Mouse (Mus musculus): Measurements from ENCODE around the gene Dusp7. TPM values are rescaled to one million over a fixed set of nuclear protein-coding genes. Genes with fewer than 3 reads are reported as not detected.

Dusp7 gene
- polyA plus RNA-seq, 1 experiment from 2014 or later = 13.6 TPM

GRCm38 (mm10) chr9:106338462-106339172 lies 29.8 kb upstream of the Dusp7 start:
- POLR2A ChIA-PET = no interaction called here
- H3K27me3 ChIP-seq = no peaks in the 10 kb centered on the region
- in situ Hi-C loops (cut with MboI; ENCODE audit: low pct_unique_long_range_greater_than_20kb) = no loop called here
- no peak for TF ChIP-seq CTCF (IDR thresholded peaks at IDR 0.05)
- CTCF ChIA-PET = interaction anchor here (1.4 kb wide), 1 partner anchor 13 kb away, joined by 4 read pairs; no protein-coding TSS in a partner anchor
- DNase-seq (ENCODE audit: low read depth, low spot score) (no peak), ATAC-seq (peak; percentile 42)

DNA sequence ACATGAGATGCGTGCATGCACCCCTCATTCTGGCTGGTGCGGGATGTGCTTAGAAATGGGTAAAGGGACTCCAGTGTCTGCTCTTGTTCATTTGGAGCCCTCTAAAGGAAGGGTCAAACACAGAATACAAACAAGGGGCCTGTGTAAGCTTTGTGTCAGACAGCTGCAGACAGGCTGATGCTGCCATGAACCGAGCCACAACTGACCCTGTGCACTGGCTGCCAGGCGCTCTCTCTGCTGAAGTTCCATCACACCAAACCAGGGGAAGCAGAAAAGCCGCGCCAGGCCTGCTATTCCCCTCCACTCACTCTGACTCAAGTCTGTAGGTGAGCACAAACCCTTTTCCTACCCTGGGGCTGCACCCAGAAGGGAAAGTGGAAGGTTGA lies 29.3 kb upstream of the Dusp7 start:
- DNase-seq (ENCODE audit: low read depth, low spot score) (no peak), ATAC-seq (no peak)
- CTCF ChIA-PET = no interaction called here
- no peak for TF ChIP-seq CTCF (IDR thresholded peaks at IDR 0.05)
- POLR2A ChIA-PET = no interaction called here
- H3K27me3 ChIP-seq = no peaks in the 10 kb centered on the region
- in situ Hi-C loops (cut with MboI; ENCODE audit: low pct_unique_long_range_greater_than_20kb) = no loop called here

- DNase-seq (ENCODE audit: low read depth, low spot score) (no peak), ATAC-seq (no peak)
- no peaks in the 10 kb centered on the region for H3K27me3 ChIP-seq
- TF ChIP-seq CTCF (IDR thresholded peaks at IDR 0.05) = no peak
- in situ Hi-C loops (cut with MboI; ENCODE audit: low pct_unique_long_range_greater_than_20kb) = no loop called here
- ChIA-PET CTCF (no interaction called here), POLR2A (no interaction called here)
Observed at GRCm38 (mm10) chr9:106339730-106340129, 28.7 kb upstream of the Dusp7 start.

GRCm38 (mm10) chr9:106340501-106341312 lies 27.7 kb upstream of the Dusp7 start:
- DNase-seq (ENCODE audit: low read depth, low spot score) = no peak
- in situ Hi-C loops (cut with MboI; ENCODE audit: low pct_unique_long_range_greater_than_20kb) = no loop called here
- POLR2A ChIA-PET = no interaction called here
- H3K27me3 ChIP-seq = no peaks in the 10 kb centered on the region
- CTCF ChIA-PET = no interaction called here
- no peak for TF ChIP-seq CTCF (IDR thresholded peaks at IDR 0.05)
- ATAC-seq = no peak

DNA sequence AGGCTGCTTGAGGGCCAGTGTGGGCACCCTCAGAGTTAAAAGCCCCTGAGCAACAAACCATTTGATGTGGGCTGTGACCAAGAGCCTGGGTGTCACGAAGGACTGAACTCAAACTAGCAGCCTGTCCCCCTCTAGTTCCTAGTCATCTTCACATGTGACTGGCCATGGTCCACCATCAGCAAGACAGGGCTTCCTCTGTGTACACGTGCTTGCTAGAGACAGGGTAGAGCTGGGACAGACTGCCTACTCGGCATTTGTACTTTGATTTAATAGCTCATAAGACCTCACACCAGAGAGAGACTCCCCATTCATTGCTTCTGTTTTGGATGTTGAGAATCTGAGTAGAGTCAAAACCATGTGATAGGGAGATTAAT lies 27.1 kb upstream of the Dusp7 start:
- no peak for TF ChIP-seq CTCF (IDR thresholded peaks at IDR 0.05)
- in situ Hi-C loops (cut with MboI; ENCODE audit: low pct_unique_long_range_greater_than_20kb) = no loop called here
- no peak for ATAC-seq
- ChIA-PET CTCF (interaction anchor here (1.2 kb wide), 1 partner anchor 35 kb away, joined by 3 read pairs; no protein-coding TSS in a partner anchor), POLR2A (no interaction called here)
- no peaks in the 10 kb centered on the region for H3K27me3 ChIP-seq
- no peak for DNase-seq (ENCODE audit: low read depth, low spot score)

DNA sequence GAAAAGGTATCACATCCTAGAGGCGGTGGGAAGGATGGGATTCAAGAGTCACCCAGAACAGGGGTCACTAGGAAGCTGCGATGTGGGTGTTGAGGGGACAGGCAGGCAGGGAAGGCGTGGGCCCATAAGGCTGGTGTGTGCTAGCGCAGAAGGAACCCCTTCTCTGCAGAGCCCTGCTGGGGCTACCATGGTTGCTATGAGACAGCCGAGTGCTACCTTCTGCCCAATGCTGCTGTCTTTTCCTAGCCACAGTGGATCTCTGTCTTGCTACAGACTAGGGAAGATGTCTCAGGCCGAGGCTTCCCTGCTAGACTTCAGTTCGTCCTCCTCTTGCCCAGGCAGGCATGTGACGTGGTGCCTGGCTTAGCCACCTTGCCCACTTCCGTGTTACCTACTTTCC lies 25.9 kb upstream of the Dusp7 start:
- TF ChIP-seq CTCF (IDR thresholded peaks at IDR 0.05) = no peak
- in situ Hi-C loops (cut with MboI; ENCODE audit: low pct_unique_long_range_greater_than_20kb) = no loop called here
- DNase-seq (ENCODE audit: low read depth, low spot score) (no peak), ATAC-seq (no peak)
- ChIA-PET CTCF (interaction anchor here (1.2 kb wide), 1 partner anchor 36 kb away, joined by 3 read pairs; no protein-coding TSS in a partner anchor), POLR2A (no interaction called here)
- no peaks in the 10 kb centered on the region for H3K27me3 ChIP-seq

- TF ChIP-seq CTCF (IDR thresholded peaks at IDR 0.05) = no peak
- H3K27me3 ChIP-seq = no peaks in the 10 kb centered on the region
- DNase-seq (ENCODE audit: low read depth, low spot score) (no peak), ATAC-seq (peak; percentile 93)
- ChIA-PET POLR2A (no interaction called here), CTCF (interaction anchor here (1.7 kb wide), 1 partner anchor 76 kb away, joined by 5 read pairs; no protein-coding TSS in a partner anchor)
- in situ Hi-C loops (cut with MboI; ENCODE audit: low pct_unique_long_range_greater_than_20kb) = loop anchor here (5.0 kb wide), 1 partner anchor 38 kb away; no protein-coding TSS in a partner anchor
Observed at GRCm38 (mm10) chr9:106345167-106345566, 23.3 kb upstream of the Dusp7 start.

DNA sequence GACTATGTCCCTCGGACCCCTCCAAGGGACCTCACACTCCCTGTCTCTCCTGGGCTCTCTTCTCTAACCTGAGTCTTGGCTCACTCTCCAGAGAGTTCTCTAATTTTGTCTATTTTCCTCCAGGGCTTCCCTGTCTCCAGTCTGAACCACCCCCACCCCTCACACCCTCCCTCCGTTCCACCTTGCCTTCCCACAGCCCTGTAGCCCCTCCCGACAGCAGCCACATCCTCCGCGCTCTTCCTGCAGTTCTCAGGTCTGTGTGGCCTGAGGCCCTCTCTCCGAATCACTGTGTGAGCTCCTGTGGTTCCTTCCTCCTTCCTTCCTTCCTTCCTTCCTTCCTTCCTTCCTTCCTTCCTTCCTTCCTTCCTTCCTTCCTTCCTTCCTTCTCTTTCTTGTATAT lies 22.8 kb upstream of the Dusp7 start:
- in situ Hi-C loops (cut with MboI; ENCODE audit: low pct_unique_long_range_greater_than_20kb) = loop anchor here (5.0 kb wide), 1 partner anchor 38 kb away; no protein-coding TSS in a partner anchor

GRCm38 (mm10) chr9:106348281-106348680 lies 20.2 kb upstream of the Dusp7 start:
- in situ Hi-C loops (cut with MboI; ENCODE audit: low pct_unique_long_range_greater_than_20kb) = loop anchor here (5.0 kb wide), 1 partner anchor 41 kb away; no protein-coding TSS in a partner anchor
- H3K27me3 ChIP-seq = no peaks in the 10 kb centered on the region
- ATAC-seq (no peak), DNase-seq (ENCODE audit: low read depth, low spot score) (no peak)
- POLR2A ChIA-PET = no interaction called here
- TF ChIP-seq CTCF (IDR thresholded peaks at IDR 0.05) = no peak
- CTCF ChIA-PET = interaction anchor here (1.1 to 1.2 kb wide), 2 partner anchors 41 to 57 kb away, joined by 3 to 4 read pairs; no protein-coding TSS in a partner anchor

More for the DNA sequence above, 22.8 kb upstream of the Dusp7 start:
- no peak for TF ChIP-seq CTCF (IDR thresholded peaks at IDR 0.05)
- ChIA-PET POLR2A (no interaction called here), CTCF (interaction anchor here (1.7 kb wide), 1 partner anchor 76 kb away, joined by 5 read pairs; no protein-coding TSS in a partner anchor)
- H3K27me3 ChIP-seq = no peaks in the 10 kb centered on the region
- ATAC-seq = no peak
- no peak for DNase-seq (ENCODE audit: low read depth, low spot score)

DNA sequence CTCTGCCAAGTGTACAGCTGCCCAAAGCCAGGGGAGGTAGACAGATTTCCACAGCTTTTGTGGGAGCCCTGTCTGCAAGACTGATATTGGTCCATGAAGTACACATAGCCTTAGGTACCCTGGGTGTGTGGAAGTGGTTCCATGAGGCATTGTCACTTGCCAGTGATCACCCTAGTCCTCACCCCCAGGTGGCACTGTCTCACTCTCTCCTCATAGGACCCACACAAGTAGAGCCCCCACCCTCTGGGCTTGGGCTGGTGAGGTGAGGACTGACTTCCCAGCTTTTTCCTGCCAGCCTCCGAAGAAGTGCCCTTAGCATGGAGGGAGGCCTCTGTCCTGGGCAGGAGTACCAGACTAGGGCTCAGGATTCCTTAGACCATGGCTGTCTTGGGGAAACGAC lies 19.4 kb upstream of the Dusp7 start:
- no peak for TF ChIP-seq CTCF (IDR thresholded peaks at IDR 0.05)
- no peaks in the 10 kb centered on the region for H3K27me3 ChIP-seq
- ATAC-seq = no peak
- no peak for DNase-seq (ENCODE audit: low read depth, low spot score)
- ChIA-PET POLR2A (interaction anchor here (0.9 kb wide), 1 partner anchor 20 kb away, joined by 5 read pairs; no protein-coding TSS in a partner anchor), CTCF (interaction anchor here (1.1 to 1.2 kb wide), 2 partner anchors 42 to 57 kb away, joined by 3 to 4 read pairs; no protein-coding TSS in a partner anchor)
- in situ Hi-C loops (cut with MboI; ENCODE audit: low pct_unique_long_range_greater_than_20kb) = loop anchor here (5.0 kb wide), 1 partner anchor 42 kb away; no protein-coding TSS in a partner anchor
